Mouse (Mus musculus): ENCODE data around the gene Alox5ap. TPM values are rescaled to one million over a fixed set of nuclear protein-coding genes. Genes with fewer than 3 reads are reported as not detected.
A peak's percentile ranks its signal among the peaks of the same experiment; 100 is the strongest.

The Alox5ap gene
- polyA plus RNA-seq, 1 experiment from 2014 or later = 17.8 TPM

- peaks cover 4% of the 10 kb centered on the region; the same call in 1 of the 2 replicates for H3K9me3 ChIP-seq (ENCODE audit: low read length)
- H3K27me3 ChIP-seq (ENCODE audit: insufficient read depth, low read length) = 0 out of 2 replicates have a peak, but pooled peaks cover 2% of the 10 kb centered on the region
- H3K4me3 ChIP-seq (ENCODE audit: low read length) = no peak overlapping the region
- H3K27ac ChIP-seq (ENCODE audit: low read length) = no peak overlapping the region
- ATAC-seq (ENCODE audit: low FRiP score, low TSS enrichment) = no peak
- no peaks in the 10 kb centered on the region for H3K4me1 ChIP-seq (ENCODE audit: insufficient read depth, low read length)
- no peak overlapping the region for H3K9ac ChIP-seq (replicated peaks; ENCODE audit: low read length)
- no peaks in the 10 kb centered on the region for H3K36me3 ChIP-seq (ENCODE audit: insufficient read depth, low read length)
- no peak overlapping the region for H3K4me2 ChIP-seq (replicated peaks; ENCODE audit: low read depth, low read length)
- 69% methylated on average over 4 of the region's 4 CpGs for WGBS
Observed at GRCm38 (mm10) chr5:149293071-149293470, 28.5 kb downstream of the Alox5ap start.

GRCm38 (mm10) chr5:149296808-149297207, 32.2 kb downstream of the Alox5ap start:
- peaks cover 4% of the 10 kb centered on the region; the same call in 1 of the 2 replicates for H3K9me3 ChIP-seq (ENCODE audit: low read length)
- WGBS = 91% methylated on average over 6 of the region's 6 CpGs
- H3K36me3 ChIP-seq (ENCODE audit: insufficient read depth, low read length) = no peaks in the 10 kb centered on the region
- H3K4me2 ChIP-seq (replicated peaks; ENCODE audit: low read depth, low read length) = no peak overlapping the region
- no peak for ATAC-seq (ENCODE audit: low FRiP score, low TSS enrichment)
- no peaks in the 10 kb centered on the region for H3K27me3 ChIP-seq (ENCODE audit: insufficient read depth, low read length)
- no peak overlapping the region for H3K27ac ChIP-seq (ENCODE audit: low read length)
- H3K4me1 ChIP-seq (ENCODE audit: insufficient read depth, low read length) = no peaks in the 10 kb centered on the region
- H3K4me3 ChIP-seq (ENCODE audit: low read length) = no peak overlapping the region
- no peak overlapping the region for H3K9ac ChIP-seq (replicated peaks; ENCODE audit: low read length)

- Histone ChIP-seq H3K27me3 (ENCODE audit: insufficient read depth, low read length) (no peaks in the 10 kb centered on the region), H3K4me3 (ENCODE audit: low read length) (no peak overlapping the region), H3K27ac (ENCODE audit: low read length) (no peak overlapping the region), H3K4me1 (ENCODE audit: insufficient read depth, low read length) (no peaks in the 10 kb centered on the region), H3K36me3 (ENCODE audit: insufficient read depth, low read length) (no peaks in the 10 kb centered on the region), H3K4me2 (replicated peaks; ENCODE audit: low read depth, low read length) (no peak overlapping the region), H3K9ac (replicated peaks; ENCODE audit: low read length) (no peak overlapping the region), H3K9me3 (ENCODE audit: low read length) (peaks cover 4% of the 10 kb centered on the region; the same call in 1 of the 2 replicates)
- 66% methylated on average over 2 of the region's 2 CpGs for WGBS
- no peak for ATAC-seq (ENCODE audit: low FRiP score, low TSS enrichment)
Observed at GRCm38 (mm10) chr5:149297464-149297863, 32.9 kb downstream of the Alox5ap start.

- Histone ChIP-seq H3K4me1 (ENCODE audit: insufficient read depth, low read length) (no peaks in the 10 kb centered on the region), H3K27me3 (ENCODE audit: insufficient read depth, low read length) (no peaks in the 10 kb centered on the region), H3K36me3 (ENCODE audit: insufficient read depth, low read length) (no peaks in the 10 kb centered on the region), H3K4me3 (ENCODE audit: low read length) (no peak overlapping the region), H3K9ac (replicated peaks; ENCODE audit: low read length) (no peak overlapping the region), H3K27ac (ENCODE audit: low read length) (no peak overlapping the region), H3K4me2 (replicated peaks; ENCODE audit: low read depth, low read length) (no peak overlapping the region), H3K9me3 (ENCODE audit: low read length) (peaks cover 4% of the 10 kb centered on the region; the same call in 1 of the 2 replicates)
- no peak for ATAC-seq (ENCODE audit: low FRiP score, low TSS enrichment)
- 67% methylated on average over 4 of the region's 4 CpGs for WGBS
Observed at GRCm38 (mm10) chr5:149298234-149298633, 33.7 kb downstream of the Alox5ap start.

GRCm38 (mm10) chr5:149312884-149313652, 48.5 kb downstream of the Alox5ap start:
- peak overlapping the region; percentile 23 for H3K4me3 ChIP-seq (ENCODE audit: low read length)
- ATAC-seq (ENCODE audit: low FRiP score, low TSS enrichment) = peak; percentile 35; the same call in 1 of the 2 replicates

GRCm38 (mm10) chr5:149314514-149315081, 50.0 kb downstream of the Alox5ap start:
- H3K27ac ChIP-seq (ENCODE audit: low read length) = 0 out of 2 replicates have a peak overlapping the region, but pooled peaks have one; percentile 20
- ATAC-seq (ENCODE audit: low FRiP score, low TSS enrichment) = no peak

More at GRCm38 (mm10) chr5:149312884-149313652, 48.5 kb downstream of the Alox5ap start:
- H3K27me3 ChIP-seq (ENCODE audit: insufficient read depth, low read length) = no peaks in the 10 kb centered on the region
- H3K4me2 ChIP-seq (replicated peaks; ENCODE audit: low read depth, low read length) = peak overlapping the region; percentile 46
- no peaks in the 10 kb centered on the region for H3K36me3 ChIP-seq (ENCODE audit: insufficient read depth, low read length)
- H3K9ac ChIP-seq (replicated peaks; ENCODE audit: low read length) = peak overlapping the region; percentile 49
- peaks cover 14% of the 10 kb centered on the region; the same call in 1 of the 2 replicates for H3K4me1 ChIP-seq (ENCODE audit: insufficient read depth, low read length)
- 0 out of 2 replicates have a peak, but pooled peaks cover 6% of the 10 kb centered on the region for H3K9me3 ChIP-seq (ENCODE audit: low read length)
- 40% methylated on average over 23 of the region's 23 CpGs for WGBS
- no peak overlapping the region; the same call in 1 of the 2 replicates for H3K27ac ChIP-seq (ENCODE audit: low read length)

GRCm38 (mm10) chr5:149316926-149317325, 52.4 kb downstream of the Alox5ap start:
- H3K9me3 ChIP-seq (ENCODE audit: low read length) = 0 out of 2 replicates have a peak, but pooled peaks cover 6% of the 10 kb centered on the region
- peaks cover 35% of the 10 kb centered on the region for H3K4me1 ChIP-seq (ENCODE audit: insufficient read depth, low read length)
- no peaks in the 10 kb centered on the region for H3K36me3 ChIP-seq (ENCODE audit: insufficient read depth, low read length)
- H3K9ac ChIP-seq (replicated peaks; ENCODE audit: low read length) = no peak overlapping the region
- H3K27ac ChIP-seq (ENCODE audit: low read length) = no peak overlapping the region
- H3K4me3 ChIP-seq (ENCODE audit: low read length) = no peak overlapping the region
- ATAC-seq (ENCODE audit: low FRiP score, low TSS enrichment) = no peak
- 24% methylated on average over 4 of the region's 4 CpGs for WGBS
- H3K4me2 ChIP-seq (replicated peaks; ENCODE audit: low read depth, low read length) = no peak overlapping the region
- no peaks in the 10 kb centered on the region for H3K27me3 ChIP-seq (ENCODE audit: insufficient read depth, low read length)

More at GRCm38 (mm10) chr5:149314514-149315081, 50.0 kb downstream of the Alox5ap start:
- H3K9ac ChIP-seq (replicated peaks; ENCODE audit: low read length) = no peak overlapping the region
- no peak overlapping the region for H3K4me3 ChIP-seq (ENCODE audit: low read length)
- H3K27me3 ChIP-seq (ENCODE audit: insufficient read depth, low read length) = no peaks in the 10 kb centered on the region
- 0 out of 2 replicates have a peak, but pooled peaks cover 6% of the 10 kb centered on the region for H3K9me3 ChIP-seq (ENCODE audit: low read length)
- H3K4me1 ChIP-seq (ENCODE audit: insufficient read depth, low read length) = peaks cover 15% of the 10 kb centered on the region
- WGBS = 49% methylated on average over 12 of the region's 12 CpGs
- no peak overlapping the region for H3K4me2 ChIP-seq (replicated peaks; ENCODE audit: low read depth, low read length)
- no peaks in the 10 kb centered on the region for H3K36me3 ChIP-seq (ENCODE audit: insufficient read depth, low read length)

- H3K9ac ChIP-seq (replicated peaks; ENCODE audit: low read length) = peak overlapping the region; percentile 50
Observed at GRCm38 (mm10) chr5:149319874-149320323, 55.3 kb downstream of the Alox5ap start.

GRCm38 (mm10) chr5:149320534-149321482, 56.2 kb downstream of the Alox5ap start:
- Histone ChIP-seq H3K27me3 (ENCODE audit: insufficient read depth, low read length) (no peaks in the 10 kb centered on the region), H3K27ac (ENCODE audit: low read length) (peak overlapping the region; percentile 94), H3K9me3 (ENCODE audit: low read length) (no peaks in the 10 kb centered on the region), H3K4me1 (ENCODE audit: insufficient read depth, low read length) (peaks cover 38% of the 10 kb centered on the region), H3K4me2 (replicated peaks; ENCODE audit: low read depth, low read length) (peak overlapping the region; percentile 41), H3K4me3 (ENCODE audit: low read length) (0 out of 2 replicates have a peak overlapping the region, but pooled peaks have one; percentile 10), H3K36me3 (ENCODE audit: insufficient read depth, low read length) (no peaks in the 10 kb centered on the region), H3K9ac (replicated peaks; ENCODE audit: low read length) (peak overlapping the region; percentile 50)
- whole genome bisulfite sequencing = under 1% methylated on average over 15 of the region's 15 CpGs
- peak; percentile 87 for ATAC-seq (ENCODE audit: low FRiP score, low TSS enrichment)

More at GRCm38 (mm10) chr5:149319874-149320323, 55.3 kb downstream of the Alox5ap start:
- WGBS = 31% methylated on average over 9 of the region's 9 CpGs
- H3K36me3 ChIP-seq (ENCODE audit: insufficient read depth, low read length) = no peaks in the 10 kb centered on the region
- H3K4me1 ChIP-seq (ENCODE audit: insufficient read depth, low read length) = peaks cover 38% of the 10 kb centered on the region
- no peak for ATAC-seq (ENCODE audit: low FRiP score, low TSS enrichment)
- H3K27ac ChIP-seq (ENCODE audit: low read length) = peak overlapping the region; percentile 94
- no peak overlapping the region for H3K4me3 ChIP-seq (ENCODE audit: low read length)
- H3K4me2 ChIP-seq (replicated peaks; ENCODE audit: low read depth, low read length) = peak overlapping the region; percentile 41
- H3K9me3 ChIP-seq (ENCODE audit: low read length) = 0 out of 2 replicates have a peak, but pooled peaks cover 6% of the 10 kb centered on the region
- no peaks in the 10 kb centered on the region for H3K27me3 ChIP-seq (ENCODE audit: insufficient read depth, low read length)
